Mouse (Mus musculus) midbrain, embryonic 10.5 days (tissue): ENCODE results near the gene Ube4b. TPM values are rescaled to one million over a fixed set of nuclear protein-coding genes. Genes with fewer than 3 reads are reported as not detected.

ENCODE experiments used
- DNase-seq: peaks from one replicate; pipeline ENCODE4 v3.0.0-alpha.2; 2017; ENCODE audit warnings: low spot score
- H3K27ac ChIP-seq: fragments of 300-500 bp; sonication (generic); replicated peaks from 2 replicates; pipeline ENCODE4 v1.5.1; 2016; ENCODE audit warnings: mild to moderate bottlenecking
- H3K27me3 ChIP-seq: fragments of 300-500 bp; sonication (generic); 2 replicates; pipeline ENCODE4 v1.6.1; 2016; ENCODE audit warnings: low read depth, mild to moderate bottlenecking; ENCODE audit not compliant: poor library complexity, severe bottlenecking
- H3K36me3 ChIP-seq: fragments of 300-500 bp; sonication (generic); 2 replicates; pipeline ENCODE4 v1.6.1; 2016; ENCODE audit warnings: mild to moderate bottlenecking, moderate library complexity
- H3K4me1 ChIP-seq: fragments of 300-500 bp; sonication (generic); 2 replicates; pipeline ENCODE4 v1.6.1; 2016
- H3K4me3 ChIP-seq: fragments of 300-500 bp; sonication (generic); 2 replicates; pipeline ENCODE4 v1.5.1; 2016; ENCODE audit warnings: mild to moderate bottlenecking, moderate library complexity
- H3K9me3 ChIP-seq: fragments of 300-500 bp; sonication (generic); replicated peaks from 2 replicates; pipeline ENCODE4 v1.6.1; 2016; ENCODE audit warnings: mild to moderate bottlenecking
- WGBS: fragments of 180-500 bp; shearing (Covaris S2); methylation state at CpG from one replicate; pipeline ENCODE4 v1.1.7; 2016; 5-methylcytosine and 5-hydroxymethylcytosine counted together
- polyA plus RNA-seq: library from polyadenylated mRNA; unstranded; fragments of >200 nt; fragmentation: Nextera tagmentation; extraction: Ambion mirVana; gene quantifications from 2 replicates; pipeline ENCODE4 v1.2.1, GENCODE M21; 2016

The Ube4b gene
- polyA plus RNA-seq, 1 experiment from 2014 or later: 56.2 TPM

- Histone ChIP-seq H3K9me3 (no peaks in the 10 kb centered on the region; the same call in 1 of the 2 replicates), H3K36me3 (peaks cover 20% of the 10 kb centered on the region), H3K27me3 (no peaks in the 10 kb centered on the region), H3K27ac (no peak overlapping the region), H3K4me1 (peaks cover 35% of the 10 kb centered on the region), H3K4me3 (no peak overlapping the region)
- WGBS: 87% methylated on average over 5 of the region's 5 CpGs
- DNase-seq: no peak
Measured at GRCm38 (mm10) chr4:149417854-149418365, 8.6 kb downstream of the Ube4b start.

- Histone ChIP-seq H3K9me3 (no peaks in the 10 kb centered on the region; the same call in 1 of the 2 replicates), H3K27me3 (no peaks in the 10 kb centered on the region), H3K36me3 (peaks cover 25% of the 10 kb centered on the region), H3K4me3 (no peak overlapping the region), H3K4me1 (peaks cover 35% of the 10 kb centered on the region), H3K27ac (no peak overlapping the region)
- DNase-seq: no peak
- 89% methylated on average over 2 of the region's 2 CpGs for WGBS
Measured at GRCm38 (mm10) chr4:149416986-149417385, 9.6 kb downstream of the Ube4b start.

- no peak for DNase-seq
- H3K4me1 ChIP-seq: peaks cover 30% of the 10 kb centered on the region
- no peaks in the 10 kb centered on the region for H3K9me3 ChIP-seq
- no peaks in the 10 kb centered on the region for H3K27me3 ChIP-seq
- WGBS: 84% methylated on average over 10 of the region's 10 CpGs
- no peak overlapping the region for H3K27ac ChIP-seq
- H3K4me3 ChIP-seq: no peak overlapping the region
- H3K36me3 ChIP-seq: peaks cover 24% of the 10 kb centered on the region
Measured at GRCm38 (mm10) chr4:149416417-149416816, 10.1 kb downstream of the Ube4b start.

GRCm38 (mm10) chr4:149415651-149416169 is 10.8 kb downstream of the Ube4b start:
- no peak overlapping the region for H3K4me3 ChIP-seq
- no peaks in the 10 kb centered on the region for H3K27me3 ChIP-seq
- 77% methylated on average over 13 of the region's 13 CpGs for WGBS
- DNase-seq: no peak
- H3K4me1 ChIP-seq: peaks cover 25% of the 10 kb centered on the region
- H3K9me3 ChIP-seq: no peaks in the 10 kb centered on the region
- H3K36me3 ChIP-seq: peaks cover 27% of the 10 kb centered on the region
- H3K27ac ChIP-seq: no peak overlapping the region

GRCm38 (mm10) chr4:149414259-149414658 is 12.3 kb downstream of the Ube4b start:
- Histone ChIP-seq H3K27ac (no peak overlapping the region), H3K4me1 (peaks cover 23% of the 10 kb centered on the region)
- WGBS: 94% methylated on average over 3 of the region's 3 CpGs

GRCm38 (mm10) chr4:149409759-149410158 is 16.8 kb downstream of the Ube4b start:
- WGBS: 93% methylated on average over 4 of the region's 4 CpGs
- DNase-seq: no peak
- peaks cover 47% of the 10 kb centered on the region for H3K36me3 ChIP-seq

More at GRCm38 (mm10) chr4:149414259-149414658, 12.3 kb downstream of the Ube4b start:
- no peak overlapping the region for H3K4me3 ChIP-seq
- no peaks in the 10 kb centered on the region for H3K9me3 ChIP-seq
- peaks cover 35% of the 10 kb centered on the region for H3K36me3 ChIP-seq
- H3K27me3 ChIP-seq: no peaks in the 10 kb centered on the region
- DNase-seq: no peak

GRCm38 (mm10) chr4:149408331-149408730 is 18.2 kb downstream of the Ube4b start:
- H3K27ac ChIP-seq: no peak overlapping the region
- H3K36me3 ChIP-seq: peaks cover 47% of the 10 kb centered on the region
- no peaks in the 10 kb centered on the region for H3K27me3 ChIP-seq
- DNase-seq: no peak
- peaks cover 27% of the 10 kb centered on the region for H3K4me1 ChIP-seq
- 91% methylated on average over 6 of the region's 6 CpGs for WGBS
- H3K4me3 ChIP-seq: no peak overlapping the region
- H3K9me3 ChIP-seq: no peaks in the 10 kb centered on the region

More at GRCm38 (mm10) chr4:149409759-149410158, 16.8 kb downstream of the Ube4b start:
- Histone ChIP-seq H3K4me3 (no peak overlapping the region), H3K27me3 (no peaks in the 10 kb centered on the region), H3K27ac (no peak overlapping the region), H3K4me1 (peaks cover 13% of the 10 kb centered on the region), H3K9me3 (no peaks in the 10 kb centered on the region)

- Histone ChIP-seq H3K9me3 (no peaks in the 10 kb centered on the region), H3K27ac (no peak overlapping the region), H3K27me3 (no peaks in the 10 kb centered on the region), H3K4me1 (peaks cover 32% of the 10 kb centered on the region), H3K36me3 (peaks cover 40% of the 10 kb centered on the region), H3K4me3 (no peak overlapping the region)
- 88% methylated on average over 5 of the region's 5 CpGs for whole genome bisulfite sequencing
- DNase-seq: no peak
Measured at GRCm38 (mm10) chr4:149407461-149407860, 19.1 kb downstream of the Ube4b start.

GRCm38 (mm10) chr4:149405713-149406443 is 20.7 kb downstream of the Ube4b start:
- Histone ChIP-seq H3K4me1 (peaks cover 41% of the 10 kb centered on the region), H3K4me3 (no peak overlapping the region), H3K27ac (no peak overlapping the region), H3K36me3 (peaks cover 28% of the 10 kb centered on the region), H3K9me3 (no peaks in the 10 kb centered on the region), H3K27me3 (no peaks in the 10 kb centered on the region)
- 85% methylated on average over 16 of the region's 16 CpGs for WGBS
- no peak for DNase-seq

GRCm38 (mm10) chr4:149404640-149405465 is 21.7 kb downstream of the Ube4b start:
- WGBS: 82% methylated on average over 19 of the region's 19 CpGs
- H3K27ac ChIP-seq: no peak overlapping the region
- H3K9me3 ChIP-seq: no peaks in the 10 kb centered on the region
- no peaks in the 10 kb centered on the region for H3K27me3 ChIP-seq
- no peak for DNase-seq
- peaks cover 43% of the 10 kb centered on the region for H3K4me1 ChIP-seq
- H3K4me3 ChIP-seq: no peak overlapping the region
- H3K36me3 ChIP-seq: peaks cover 18% of the 10 kb centered on the region

GRCm38 (mm10) chr4:149403037-149403436 is 23.5 kb downstream of the Ube4b start:
- Histone ChIP-seq H3K27ac (no peak overlapping the region), H3K4me1 (peaks cover 51% of the 10 kb centered on the region), H3K4me3 (no peak overlapping the region), H3K9me3 (no peaks in the 10 kb centered on the region), H3K27me3 (no peaks in the 10 kb centered on the region), H3K36me3 (peaks cover 18% of the 10 kb centered on the region)
- 70% methylated on average over 6 of the region's 6 CpGs for WGBS
- no peak for DNase-seq

- no peak for DNase-seq
- no peak overlapping the region for H3K4me3 ChIP-seq
- H3K4me1 ChIP-seq: peaks cover 51% of the 10 kb centered on the region
- H3K36me3 ChIP-seq: peaks cover 30% of the 10 kb centered on the region
- H3K27me3 ChIP-seq: no peaks in the 10 kb centered on the region
- no peak overlapping the region for H3K27ac ChIP-seq
- H3K9me3 ChIP-seq: no peaks in the 10 kb centered on the region
- 90% methylated on average over 8 of the region's 8 CpGs for WGBS
Measured at GRCm38 (mm10) chr4:149401591-149401982, 25.0 kb downstream of the Ube4b start.
